Mouse (Mus musculus): ENCODE data around the gene Rab3a.

Gene Rab3a

DNA sequence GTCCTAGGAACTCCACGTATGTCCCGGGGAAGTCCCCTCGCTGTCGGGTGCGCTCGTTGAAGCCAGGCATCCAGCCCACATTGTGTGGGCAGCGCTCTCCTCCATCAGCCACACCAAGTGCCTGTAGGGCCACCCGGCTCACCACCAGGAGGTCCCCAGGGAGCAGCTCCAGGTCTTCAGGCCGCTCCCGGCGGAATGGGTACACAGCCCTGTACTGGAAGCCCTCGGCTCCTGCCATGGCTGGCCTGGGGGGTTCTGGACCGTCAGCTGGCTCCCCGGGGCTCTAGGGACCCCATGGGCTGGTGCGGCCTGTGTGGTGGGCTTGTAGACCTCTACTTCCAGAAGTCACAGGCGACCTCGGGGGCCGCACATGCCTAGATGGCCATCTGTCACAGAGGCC lies 20.3 kb downstream of the Rab3a start:
- DNase-seq (ENCODE audit: low read depth, low spot score): no peak

DNA sequence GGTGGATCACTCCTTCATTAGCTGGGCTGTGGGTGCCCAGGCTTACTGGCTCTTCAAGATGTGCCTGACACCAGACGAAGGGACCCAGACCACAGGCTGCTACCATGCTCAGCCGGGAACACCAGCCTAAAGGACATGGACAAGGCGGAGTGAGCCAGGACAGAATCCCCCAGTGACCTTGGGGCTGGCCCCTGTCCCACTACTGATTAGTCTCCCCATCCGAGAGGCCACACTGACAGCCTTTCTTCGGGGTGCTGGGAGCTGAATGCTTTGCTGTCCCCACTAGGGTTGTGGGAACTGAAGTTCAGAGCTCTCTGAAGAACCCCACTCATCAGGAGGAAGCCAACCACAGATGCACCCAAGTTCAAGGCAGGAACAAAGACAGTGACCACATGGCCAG lies 20.7 kb downstream of the Rab3a start:
- no peak for DNase-seq (ENCODE audit: low read depth, low spot score)

DNA sequence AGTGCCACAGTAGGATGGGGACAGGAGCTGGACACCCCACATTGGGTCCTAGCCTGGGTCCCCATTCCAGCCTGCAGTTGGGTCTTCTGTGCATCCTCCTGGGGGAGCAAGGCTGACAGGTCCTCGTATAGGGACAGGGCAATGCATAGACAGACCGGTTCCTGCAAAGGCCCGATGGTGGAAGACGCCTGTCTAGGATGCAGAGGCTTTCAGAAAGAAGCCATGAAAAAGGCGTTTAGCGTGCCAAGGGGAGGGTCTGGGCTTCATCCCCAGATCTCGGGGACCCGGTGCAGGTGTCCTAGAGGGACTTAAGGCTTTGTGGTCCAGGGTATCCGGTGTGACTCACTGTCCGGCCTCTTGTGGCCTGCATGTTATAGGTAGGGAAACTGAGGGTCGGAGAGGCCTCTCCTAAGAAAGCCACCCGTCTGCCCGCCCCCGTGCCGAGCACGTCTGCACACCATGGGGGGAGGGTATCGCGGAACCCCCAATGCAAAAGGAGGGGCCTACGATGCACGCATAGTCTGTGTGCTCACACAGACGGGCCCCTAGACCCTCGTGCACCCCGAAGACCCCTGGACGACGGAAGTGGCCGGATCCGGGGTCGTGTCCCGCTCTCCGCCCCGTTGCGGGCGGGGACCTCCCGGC lies 21.5 kb downstream of the Rab3a start:
- DNase-seq (ENCODE audit: low read depth, low spot score): no peak

DNA sequence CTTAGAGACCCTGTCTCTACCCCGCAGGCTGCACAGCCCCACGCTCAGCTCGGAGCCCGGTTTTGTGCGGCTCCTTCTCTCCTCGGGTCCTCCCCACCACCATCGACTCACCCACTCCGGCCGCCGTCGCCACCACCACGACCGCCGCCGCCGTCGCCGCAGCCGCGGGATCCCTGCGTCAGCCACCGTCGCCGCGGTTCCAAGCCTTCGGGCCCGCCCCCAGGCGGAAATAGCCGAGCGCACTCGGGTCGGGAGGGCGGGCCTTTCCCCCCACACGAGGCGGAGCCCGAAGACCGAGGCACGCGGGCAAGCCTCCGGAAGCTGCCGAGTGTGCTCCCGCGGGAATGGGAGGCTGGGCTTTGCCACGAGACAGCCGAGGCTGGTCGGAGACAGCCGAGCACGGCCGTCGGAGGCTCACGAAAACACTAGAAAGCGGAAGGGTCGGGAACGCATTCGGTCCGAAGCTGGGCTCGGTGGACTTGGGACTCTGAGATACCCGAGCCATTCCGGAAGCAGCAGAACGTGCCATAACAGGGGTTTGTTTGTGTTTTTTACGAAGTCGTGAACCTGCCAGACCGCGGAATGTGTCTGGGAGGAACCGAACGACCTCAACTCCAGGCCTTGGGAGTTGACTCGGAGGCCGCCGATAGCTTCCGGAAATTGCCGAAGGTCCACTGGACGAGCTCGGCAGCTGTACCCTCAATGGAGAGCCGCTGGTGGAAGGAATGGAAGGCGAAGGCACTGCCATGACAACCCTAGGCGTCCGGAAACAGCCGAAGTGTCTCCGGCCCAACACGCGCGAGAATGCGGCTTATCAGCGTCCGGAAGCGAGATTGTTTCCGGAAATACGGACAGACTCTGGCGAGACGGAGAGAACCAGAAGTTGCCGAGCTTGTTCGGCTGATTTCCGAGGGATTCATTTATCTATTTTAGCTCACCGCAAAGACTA lies 22.3 kb downstream of the Rab3a start, which contains the start of gene Pik3r2:
Pik3r2 (minus strand) TSS at position 218 of the 949 bp plus-strand sequence.
- DNase-seq (ENCODE audit: low read depth, low spot score): peak; percentile 96

DNA sequence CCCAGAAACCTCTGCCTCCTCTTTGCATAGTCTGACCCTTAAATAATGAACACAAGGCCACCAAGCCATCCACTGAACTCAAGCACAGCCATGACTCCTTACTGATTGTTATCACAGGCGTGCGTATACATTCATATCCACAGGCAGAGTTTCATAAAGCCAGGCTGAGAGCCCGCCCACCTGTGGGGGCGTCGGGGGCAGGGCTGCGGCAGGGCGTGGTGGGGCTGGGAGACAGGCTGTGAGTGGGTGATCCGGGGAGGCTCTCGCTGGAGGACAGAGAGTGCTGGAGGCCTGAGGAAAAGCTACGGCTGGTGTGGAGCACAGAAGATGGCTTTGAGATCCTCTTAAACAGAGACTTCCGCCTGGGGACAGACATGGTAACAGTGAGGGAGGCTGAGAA lies 25.6 kb downstream of the Rab3a start:
- DNase-seq (ENCODE audit: low read depth, low spot score): no peak

DNA sequence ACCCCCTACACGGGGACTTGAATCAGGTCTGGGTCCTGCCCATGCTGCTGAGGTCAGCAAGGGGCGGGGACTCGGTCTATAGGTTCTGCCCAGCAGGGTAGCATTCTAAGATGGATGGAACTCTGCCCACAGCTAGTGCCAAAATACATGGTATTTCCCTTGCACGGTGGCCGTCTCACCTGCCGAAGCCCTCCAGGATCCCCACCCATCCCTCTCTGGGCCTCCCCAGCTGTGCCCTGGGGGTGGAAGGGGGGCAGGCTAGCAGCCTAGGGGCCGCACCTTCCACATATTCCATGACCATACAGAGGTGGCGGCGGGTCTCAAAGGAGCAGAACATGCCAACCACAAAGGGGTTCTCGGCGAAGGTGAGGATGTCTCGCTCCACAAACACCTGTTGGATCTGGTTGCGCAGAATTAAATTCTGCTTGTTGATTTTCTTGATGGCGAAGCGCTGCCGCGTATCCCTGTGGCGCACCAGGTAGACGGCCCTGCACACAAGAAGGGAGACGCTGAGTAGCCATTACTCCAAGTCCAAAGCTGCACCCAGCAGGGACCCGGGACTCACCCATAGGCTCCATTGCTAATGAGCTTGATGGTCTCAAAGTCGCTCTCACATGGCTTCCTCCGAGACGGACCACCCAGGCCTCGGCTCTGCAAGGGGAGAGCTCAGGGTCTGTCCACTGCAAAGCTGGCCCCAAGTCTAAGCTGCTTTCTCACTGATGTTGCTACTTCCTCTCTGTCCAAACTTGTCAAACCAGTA lies 32.0 kb downstream of the Rab3a start:
- no peak for DNase-seq (ENCODE audit: low read depth, low spot score)

DNA sequence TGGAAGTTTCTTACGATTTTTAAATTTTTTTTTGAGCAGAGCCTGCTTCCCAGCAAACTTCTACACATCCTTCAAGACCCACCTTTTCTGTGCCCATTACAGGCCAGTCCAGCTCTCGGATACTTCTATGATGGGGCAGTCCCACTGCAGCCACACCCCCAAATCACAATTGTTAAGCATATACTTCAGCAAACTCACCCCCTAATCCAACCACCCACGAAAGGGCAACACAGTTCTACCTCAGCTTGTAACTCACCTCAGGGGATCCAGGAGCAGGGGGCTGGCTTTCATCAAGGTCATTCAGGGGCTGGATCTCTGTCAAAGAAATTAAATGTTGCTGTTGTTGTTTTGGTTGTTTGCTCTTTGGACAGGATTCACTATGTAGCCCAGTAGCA lies 32.6 kb downstream of the Rab3a start:
- no peak for DNase-seq (ENCODE audit: low read depth, low spot score)

DNA sequence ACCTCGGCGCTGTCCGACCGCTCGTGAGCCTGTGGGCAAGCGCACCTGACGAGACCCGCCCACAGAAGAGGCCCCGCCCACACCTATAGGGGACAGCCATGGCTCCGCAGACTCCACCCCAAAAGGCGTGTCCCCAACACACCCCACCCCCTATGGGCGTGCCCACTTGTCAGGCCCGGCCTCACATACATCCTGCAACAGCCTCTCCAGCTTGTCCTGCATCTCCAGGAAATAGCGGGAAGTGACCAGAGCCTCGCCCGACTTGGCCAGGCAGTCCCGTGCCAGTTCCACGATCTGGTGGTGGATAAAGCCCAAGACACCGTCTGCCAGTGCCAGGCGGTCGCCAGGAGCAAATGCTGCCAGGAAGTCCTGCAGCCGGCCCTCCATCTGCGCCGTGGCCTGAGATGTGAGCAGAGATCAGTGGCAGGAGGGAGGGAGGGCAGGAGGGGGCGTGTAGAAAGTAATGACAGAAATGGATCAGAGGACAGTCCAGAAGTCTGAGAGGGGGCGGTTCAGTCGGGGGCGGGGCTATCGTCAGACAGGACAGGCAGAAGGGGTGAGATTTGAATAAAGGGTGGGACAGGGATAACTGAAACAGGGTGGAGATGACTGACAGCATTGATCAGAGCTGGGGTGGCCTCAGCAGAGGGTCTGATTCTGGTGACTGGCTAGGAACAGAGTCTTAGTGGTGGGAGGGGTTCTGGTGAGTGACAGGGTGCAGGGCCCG lies 33.6 kb downstream of the Rab3a start:
- DNase-seq (ENCODE audit: low read depth, low spot score): peak; percentile 92

DNA sequence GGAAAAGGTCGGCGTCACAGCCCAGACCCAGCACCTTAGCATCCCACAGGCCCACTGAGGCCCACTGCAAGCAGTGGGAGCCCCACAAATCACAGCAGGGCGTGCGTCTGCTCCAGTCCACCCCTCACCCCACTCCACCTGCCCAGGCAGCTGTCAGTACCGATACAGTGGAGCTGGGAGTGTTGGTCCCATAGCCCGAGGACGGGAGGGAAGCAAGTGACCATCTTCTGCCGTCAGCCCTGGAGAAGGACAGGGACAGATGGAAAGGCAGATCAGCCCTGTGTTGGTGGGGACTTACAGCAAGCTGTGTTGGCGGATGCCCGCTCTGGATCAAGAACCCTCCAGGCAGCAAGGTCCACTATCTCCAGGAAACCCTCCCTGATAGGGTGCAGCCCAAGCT lies 34.6 kb downstream of the Rab3a start:
- DNase-seq (ENCODE audit: low read depth, low spot score): no peak

DNA sequence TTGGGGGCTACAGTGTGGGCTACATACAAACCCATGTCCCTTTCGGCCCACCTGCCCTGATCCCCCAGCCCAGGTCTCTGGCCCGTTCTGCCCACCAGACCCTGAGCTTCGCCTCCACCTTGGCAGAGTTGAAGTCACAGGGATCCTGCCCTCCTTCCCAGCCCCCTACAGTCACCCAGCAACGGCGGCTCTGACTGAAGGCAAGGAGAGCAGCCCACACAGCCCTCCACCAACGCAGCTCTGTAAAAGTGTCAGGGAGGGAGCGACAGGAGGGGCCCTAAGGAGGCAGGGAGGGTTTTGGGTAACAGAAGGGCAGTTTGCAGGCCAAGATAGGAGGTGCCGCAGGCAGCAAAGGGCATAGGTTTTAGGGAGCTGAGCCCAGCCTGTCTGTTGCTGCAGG lies 36.4 kb downstream of the Rab3a start:
- no peak for DNase-seq (ENCODE audit: low read depth, low spot score)

DNA sequence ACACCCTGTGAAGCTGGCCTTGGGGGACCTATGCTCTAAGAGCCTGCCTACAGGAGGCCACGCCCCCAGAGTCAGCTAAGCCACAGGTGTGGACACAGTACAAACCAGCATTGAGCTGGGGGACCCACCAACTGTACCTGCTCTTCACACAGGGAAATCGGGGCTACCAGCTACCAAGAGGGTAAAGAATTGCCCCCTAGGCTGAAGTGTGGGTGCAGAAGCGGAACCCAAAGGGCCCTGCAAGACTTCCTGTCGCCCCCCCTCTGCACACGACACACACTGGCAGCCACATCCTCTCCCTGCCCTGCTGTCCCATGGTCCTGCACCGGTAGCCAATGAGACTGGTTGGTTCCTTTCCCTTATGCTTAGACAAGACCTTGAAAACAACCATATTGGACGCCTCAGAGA lies 36.8 kb downstream of the Rab3a start:
- no peak for DNase-seq (ENCODE audit: low read depth, low spot score)

DNA sequence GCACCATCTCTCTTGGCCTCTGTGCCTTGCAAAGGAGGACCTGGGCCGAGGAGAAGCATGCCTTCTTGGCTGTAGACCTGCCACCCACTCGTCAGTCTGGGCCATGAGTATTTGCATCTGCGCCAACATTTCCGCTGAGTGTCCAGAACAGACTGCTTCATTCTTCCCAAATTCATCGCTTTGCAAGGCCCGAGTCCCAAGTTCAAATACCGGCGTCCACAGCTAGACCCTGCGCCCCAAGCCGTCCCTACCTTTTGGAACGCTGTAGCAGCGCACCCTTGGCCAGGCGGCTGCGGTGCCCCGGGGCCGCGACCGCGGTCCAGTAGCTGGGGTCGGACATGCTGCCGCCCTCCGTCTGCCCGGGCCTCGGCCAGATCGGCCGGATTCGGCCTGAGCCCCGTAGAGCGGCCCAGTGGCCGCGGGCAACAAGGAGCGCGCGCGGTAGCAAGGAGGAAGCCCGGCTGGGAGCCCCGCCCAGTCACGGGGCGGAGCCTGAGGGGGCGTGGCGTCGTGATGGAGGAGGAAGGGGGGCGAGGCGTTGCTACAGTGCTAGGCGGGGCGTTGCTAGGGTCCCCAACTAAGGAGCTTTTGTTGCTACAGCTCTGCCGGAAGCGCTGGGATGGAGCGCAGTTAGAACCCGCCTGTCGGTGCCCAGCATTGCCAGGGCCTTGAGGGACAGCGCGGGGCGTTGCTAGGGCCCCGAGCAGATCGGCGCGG lies 37.7 kb downstream of the Rab3a start:
- peak; percentile 97 for DNase-seq (ENCODE audit: low read depth, low spot score)

DNA sequence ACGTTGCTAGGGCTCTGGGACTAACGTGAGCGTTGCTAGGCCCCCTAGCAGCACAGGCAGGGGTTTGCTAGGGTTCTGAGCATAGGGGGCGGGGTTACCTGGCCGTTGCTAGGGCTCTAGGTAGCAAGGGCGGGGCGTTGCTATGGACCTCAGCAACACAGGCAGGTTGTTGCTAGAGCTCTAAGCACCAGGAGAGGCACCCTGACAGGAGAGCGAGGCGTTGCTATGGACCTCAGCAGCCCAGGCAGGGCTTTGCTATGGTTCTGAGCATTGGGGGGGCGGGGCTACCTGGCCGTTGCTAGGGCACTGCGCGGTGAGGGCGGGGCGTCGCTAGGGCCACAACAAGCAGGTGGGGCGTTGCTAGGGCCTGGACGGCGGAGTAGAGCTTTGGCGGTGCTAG lies 38.2 kb downstream of the Rab3a start:
- DNase-seq (ENCODE audit: low read depth, low spot score): peak; percentile 99

DNA sequence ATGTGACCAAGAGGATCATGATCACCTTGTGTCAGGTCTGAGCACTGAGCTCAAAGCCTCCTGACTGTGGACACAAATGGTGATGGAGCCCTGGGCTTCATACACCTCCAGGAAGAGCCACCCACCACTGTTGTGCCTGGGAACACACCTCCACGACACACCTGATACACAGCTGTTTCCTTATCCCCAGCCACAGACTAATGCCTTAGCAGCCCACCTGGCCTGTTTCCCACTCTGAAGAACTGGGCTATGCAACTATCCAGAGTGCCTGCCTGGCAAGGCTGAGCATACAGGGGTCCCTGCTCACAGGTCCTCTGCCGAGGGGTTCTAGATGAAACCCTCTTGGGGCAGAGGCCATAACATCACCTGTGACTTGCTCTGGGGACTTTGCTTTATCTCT lies 39.7 kb downstream of the Rab3a start:
- DNase-seq (ENCODE audit: low read depth, low spot score): no peak

DNA sequence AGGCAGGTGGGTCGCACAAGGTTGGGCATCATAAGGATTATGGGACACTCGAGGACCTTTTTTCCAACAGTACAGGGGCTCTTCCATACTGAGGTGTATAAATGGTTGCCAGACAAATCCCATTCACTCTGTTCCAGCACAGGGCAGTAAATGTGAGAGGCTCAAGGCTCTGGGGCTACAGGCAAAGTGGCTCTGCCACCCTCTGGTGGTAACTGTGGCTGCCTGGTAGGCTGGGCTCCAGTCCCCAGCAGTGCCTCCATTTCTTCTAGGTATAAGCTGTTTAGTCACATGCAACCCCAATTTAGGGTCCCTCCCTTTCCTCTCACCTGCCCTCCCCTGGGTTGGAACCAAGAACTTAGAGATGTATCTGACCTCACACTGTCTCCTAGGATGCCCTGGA lies 40.9 kb downstream of the Rab3a start:
- DNase-seq (ENCODE audit: low read depth, low spot score): no peak

DNA sequence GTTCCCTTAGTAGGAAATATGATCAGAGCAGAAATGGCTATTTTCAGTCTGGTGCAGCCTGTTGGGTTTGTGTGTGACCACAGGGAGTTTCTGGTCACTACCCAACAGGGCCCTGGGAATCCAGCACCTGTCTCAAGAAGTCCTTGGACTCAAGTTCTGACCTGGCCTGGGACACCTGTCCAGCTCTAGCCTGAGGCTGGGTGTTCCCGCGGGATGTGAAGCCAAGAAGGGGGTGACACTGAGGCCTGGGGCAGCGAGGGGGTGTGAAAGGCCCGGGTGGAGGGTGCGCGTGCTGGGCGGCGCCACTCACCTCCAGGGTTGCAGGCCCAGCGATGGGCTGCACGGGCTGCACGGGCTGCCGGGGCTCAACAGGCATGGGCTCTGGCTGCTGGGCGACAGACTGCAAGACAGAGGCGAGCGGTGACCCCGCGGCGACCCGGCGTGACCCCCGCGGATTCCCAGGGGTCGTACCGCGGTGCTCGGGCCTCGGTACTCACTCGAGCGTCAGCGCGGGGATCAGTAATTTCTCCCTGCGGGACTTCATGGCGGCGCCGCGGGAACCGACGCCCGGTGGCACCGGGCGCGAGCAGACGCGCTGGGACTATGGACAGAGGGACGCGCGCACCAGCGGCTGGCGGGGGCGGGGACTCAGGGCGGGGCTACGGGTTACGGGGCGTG lies 42.1 kb downstream of the Rab3a start:
- peak; percentile 31 for DNase-seq (ENCODE audit: low read depth, low spot score)

DNA sequence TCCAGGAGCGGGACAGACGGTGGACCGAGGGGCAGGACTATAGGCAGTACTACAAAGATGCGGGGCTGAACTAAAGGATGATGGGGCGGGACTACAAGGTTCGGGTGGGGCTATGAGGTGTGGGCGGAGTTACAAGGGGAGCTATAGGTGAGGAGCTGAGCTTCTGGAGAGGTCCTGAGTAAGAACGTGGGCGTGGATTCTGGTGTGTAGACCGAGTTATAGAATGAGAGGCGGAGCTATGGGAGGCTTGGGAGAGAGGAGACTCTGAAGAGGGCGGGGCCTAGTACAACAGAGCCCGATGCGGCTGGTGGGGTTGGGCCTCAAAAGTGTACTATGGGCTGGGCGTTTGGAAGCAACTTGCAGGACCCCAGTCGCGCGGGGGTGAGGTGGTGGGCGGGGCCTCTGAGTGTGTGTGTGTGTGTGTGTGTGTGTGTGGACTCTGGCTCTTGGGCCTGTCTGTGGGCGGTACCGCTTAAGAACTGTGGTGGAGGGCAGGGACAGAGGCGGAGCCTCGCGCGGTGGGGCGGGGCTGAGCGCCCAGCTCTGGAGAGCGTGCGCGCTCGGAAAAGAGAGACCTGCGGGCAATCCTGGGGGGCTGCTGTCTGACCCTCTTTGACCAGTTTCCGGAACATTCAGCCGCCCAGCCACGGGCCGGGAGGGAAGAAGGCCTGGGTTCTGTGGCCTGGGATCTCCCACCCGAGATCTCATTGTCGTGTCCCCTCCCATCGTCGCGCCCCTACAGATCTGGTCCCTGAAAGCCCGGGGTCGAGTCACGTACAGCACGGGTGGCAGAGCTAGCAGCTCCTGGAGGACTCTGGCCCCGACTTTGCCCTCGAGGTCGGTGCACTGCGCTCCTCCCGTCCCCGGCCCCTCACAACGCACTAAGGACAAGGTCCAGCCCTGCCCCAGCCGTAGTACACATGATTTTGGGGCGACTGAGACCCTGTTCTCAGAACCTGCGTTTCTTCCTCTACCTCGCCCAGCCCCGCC lies 42.9 kb downstream of the Rab3a start:
- DNase-seq (ENCODE audit: low read depth, low spot score): peak; percentile 100

DNA sequence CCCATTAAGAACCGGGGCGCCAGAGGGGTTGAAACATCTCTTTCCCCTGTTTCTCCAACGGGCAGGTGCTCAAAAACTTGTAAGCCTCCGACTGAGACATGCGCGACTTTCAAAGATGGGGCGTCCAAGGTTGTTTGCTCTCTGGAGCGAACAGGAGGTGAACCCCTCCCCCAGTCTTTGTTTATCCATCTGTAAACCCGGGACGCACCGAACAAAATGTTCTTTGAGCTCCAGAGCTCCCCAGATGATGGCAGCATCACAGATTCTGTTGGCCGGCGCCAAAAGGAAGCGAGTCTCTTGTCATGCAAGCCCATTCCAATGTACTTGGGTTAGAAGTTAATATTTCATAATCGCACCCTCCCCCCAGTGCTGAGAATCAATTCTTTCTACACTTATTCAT lies 43.8 kb downstream of the Rab3a start:
- DNase-seq (ENCODE audit: low read depth, low spot score): no peak

DNA sequence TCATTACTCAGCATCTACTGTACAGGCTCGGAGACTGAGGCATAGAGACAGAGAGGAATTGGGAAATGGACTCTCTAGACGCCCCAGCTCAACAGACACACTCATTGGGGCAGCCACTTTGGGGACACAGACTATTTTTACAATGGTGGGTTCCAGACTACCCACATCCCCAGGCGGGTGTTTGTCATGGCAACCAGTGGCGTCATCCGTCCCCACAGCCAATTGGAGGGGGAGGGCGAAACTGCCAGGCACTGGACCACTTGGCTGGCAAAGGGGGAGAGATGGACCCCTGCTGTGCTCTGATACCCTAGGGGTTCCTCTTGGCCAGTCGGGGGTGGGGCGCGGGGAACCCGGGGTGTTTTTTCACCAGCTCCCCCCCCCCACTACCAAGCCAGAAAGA lies 46.2 kb downstream of the Rab3a start:
- DNase-seq (ENCODE audit: low read depth, low spot score): no peak
